Mouse (Mus musculus): ENCODE data around the gene Tmem11. TPM values are rescaled to one million over a fixed set of nuclear protein-coding genes. Genes with fewer than 3 reads are reported as not detected.
"Not testable (repeated sequence)": the region's sequence is repeated elsewhere in the genome, so short reads cannot be mapped to it uniquely, and the experiment has no call there.

Gene Tmem11
- total and polyA plus RNA-seq, 3 experiments, result 37.0 to 88.3 (median 62.2) TPM

- not testable (repeated sequence) for DNase-seq
Observed at GRCm38 (mm10) chr11:60886986-60887385, 7.9 kb upstream of the Tmem11 start.

- no peak for DNase-seq
Observed at GRCm38 (mm10) chr11:60882386-60882785, 3.3 kb upstream of the Tmem11 start.

GRCm38 (mm10) chr11:60880559-60880958 lies 1.5 kb upstream of the Tmem11 start:
- DNase-seq, result no peak

GRCm38 (mm10) chr11:60879423-60879822 lies 351 bp upstream of the Tmem11 start:
- DNase-seq, result peak; percentile 52

GRCm38 (mm10) chr11:60878056-60878612 lies 938 bp downstream of the Tmem11 start:
- DNase-seq, result peak; percentile 79

- DNase-seq, result no peak
Observed at GRCm38 (mm10) chr11:60873101-60873500, 6.0 kb downstream of the Tmem11 start.

- no peak for DNase-seq
Observed at GRCm38 (mm10) chr11:60871409-60871808, 7.7 kb downstream of the Tmem11 start.

GRCm38 (mm10) chr11:60869471-60869870 lies 9.6 kb downstream of the Tmem11 start:
- DNase-seq, result peak; percentile 60

- peak; percentile 53 for DNase-seq
Observed at GRCm38 (mm10) chr11:60867904-60868303, 11.2 kb downstream of the Tmem11 start.

- no peak for DNase-seq
Observed at GRCm38 (mm10) chr11:60867456-60867855, 11.6 kb downstream of the Tmem11 start.

GRCm38 (mm10) chr11:60866021-60866420 lies 13.1 kb downstream of the Tmem11 start:
- DNase-seq, result no peak

GRCm38 (mm10) chr11:60864916-60865315 lies 14.2 kb downstream of the Tmem11 start:
- DNase-seq, result peak; percentile 54

GRCm38 (mm10) chr11:60864166-60864565 lies 14.9 kb downstream of the Tmem11 start:
- DNase-seq, result no peak

- DNase-seq, result peak; percentile 37
Observed at GRCm38 (mm10) chr11:60863196-60863595, 15.9 kb downstream of the Tmem11 start.

GRCm38 (mm10) chr11:60861993-60862392 lies 17.1 kb downstream of the Tmem11 start:
- peak; percentile 73 for DNase-seq

GRCm38 (mm10) chr11:60856587-60856986 lies 22.5 kb downstream of the Tmem11 start:
- DNase-seq, result no peak

- no peak for DNase-seq
Observed at GRCm38 (mm10) chr11:60845415-60845814, 33.7 kb downstream of the Tmem11 start.

GRCm38 (mm10) chr11:60843412-60843811 lies 35.7 kb downstream of the Tmem11 start:
- DNase-seq, result no peak

GRCm38 (mm10) chr11:60841467-60842200 lies 37.4 kb downstream of the Tmem11 start:
- peak; percentile 56 for DNase-seq

- DNase-seq, result peak; percentile 27
Observed at GRCm38 (mm10) chr11:60837644-60838406, 41.2 kb downstream of the Tmem11 start.

- no peak for DNase-seq
Observed at GRCm38 (mm10) chr11:60836897-60837296, 42.2 kb downstream of the Tmem11 start.

- DNase-seq, result peak; percentile 92
Observed at GRCm38 (mm10) chr11:60830433-60831052, 48.5 kb downstream of the Tmem11 start, which contains the start of gene Dhrs7b. TSS of gene Dhrs7b (plus strand) at chr11:60830631.
